Mouse (Mus musculus): ENCODE results near the gene Cwc15. TPM values are rescaled to one million over a fixed set of nuclear protein-coding genes. Genes with fewer than 3 reads are reported as not detected.
A peak's percentile ranks its signal among the peaks of the same experiment; 100 is the strongest.

The Cwc15 gene
- polyA plus RNA-seq, 1 experiment from 2014 or later: 146 TPM

- H3K4me3 ChIP-seq (ENCODE audit: low read depth, low read length): no peak overlapping the region
- H3K36me3 ChIP-seq (ENCODE audit: control insufficient read depth, insufficient read depth, low read length): no peaks in the 10 kb centered on the region
- no peaks in the 10 kb centered on the region for H3K9me3 ChIP-seq (ENCODE audit: control insufficient read depth, low read depth, low read length)
- no peak overlapping the region for H3K4me2 ChIP-seq (replicated peaks; ENCODE audit: low read depth, low read length)
- no peak overlapping the region for H3K27ac ChIP-seq (ENCODE audit: low read length)
- 64% methylated on average over 1 of the region's 1 CpGs for WGBS
- no peaks in the 10 kb centered on the region for H3K27me3 ChIP-seq (ENCODE audit: control insufficient read depth, insufficient read depth, low read length)
- ATAC-seq (ENCODE audit: insufficient number of reproducible peaks, insufficient read depth, low FRiP score, low read depth): no peak
- no peaks in the 10 kb centered on the region; the same call in 1 of the 2 replicates for H3K4me1 ChIP-seq (ENCODE audit: control insufficient read depth, insufficient read depth, low read length)
- no peak overlapping the region for H3K9ac ChIP-seq (replicated peaks; ENCODE audit: low read depth, low read length)
These were observed 16.9 kb downstream of the Cwc15 start for GRCm38 (mm10) chr9:14517296-14517695.

- no peaks in the 10 kb centered on the region; the same call in 1 of the 2 replicates for H3K4me1 ChIP-seq (ENCODE audit: control insufficient read depth, insufficient read depth, low read length)
- 83% methylated on average over 3 of the region's 3 CpGs for WGBS
- H3K9me3 ChIP-seq (ENCODE audit: control insufficient read depth, low read depth, low read length): no peaks in the 10 kb centered on the region
- no peaks in the 10 kb centered on the region for H3K36me3 ChIP-seq (ENCODE audit: control insufficient read depth, insufficient read depth, low read length)
- no peaks in the 10 kb centered on the region for H3K27me3 ChIP-seq (ENCODE audit: control insufficient read depth, insufficient read depth, low read length)
- no peak overlapping the region for H3K9ac ChIP-seq (replicated peaks; ENCODE audit: low read depth, low read length)
- H3K27ac ChIP-seq (ENCODE audit: low read length): no peak overlapping the region
- no peak for ATAC-seq (ENCODE audit: insufficient number of reproducible peaks, insufficient read depth, low FRiP score, low read depth)
- no peak overlapping the region for H3K4me3 ChIP-seq (ENCODE audit: low read depth, low read length)
- H3K4me2 ChIP-seq (replicated peaks; ENCODE audit: low read depth, low read length): no peak overlapping the region
These were observed 17.7 kb downstream of the Cwc15 start for GRCm38 (mm10) chr9:14518105-14518504.

DNA sequence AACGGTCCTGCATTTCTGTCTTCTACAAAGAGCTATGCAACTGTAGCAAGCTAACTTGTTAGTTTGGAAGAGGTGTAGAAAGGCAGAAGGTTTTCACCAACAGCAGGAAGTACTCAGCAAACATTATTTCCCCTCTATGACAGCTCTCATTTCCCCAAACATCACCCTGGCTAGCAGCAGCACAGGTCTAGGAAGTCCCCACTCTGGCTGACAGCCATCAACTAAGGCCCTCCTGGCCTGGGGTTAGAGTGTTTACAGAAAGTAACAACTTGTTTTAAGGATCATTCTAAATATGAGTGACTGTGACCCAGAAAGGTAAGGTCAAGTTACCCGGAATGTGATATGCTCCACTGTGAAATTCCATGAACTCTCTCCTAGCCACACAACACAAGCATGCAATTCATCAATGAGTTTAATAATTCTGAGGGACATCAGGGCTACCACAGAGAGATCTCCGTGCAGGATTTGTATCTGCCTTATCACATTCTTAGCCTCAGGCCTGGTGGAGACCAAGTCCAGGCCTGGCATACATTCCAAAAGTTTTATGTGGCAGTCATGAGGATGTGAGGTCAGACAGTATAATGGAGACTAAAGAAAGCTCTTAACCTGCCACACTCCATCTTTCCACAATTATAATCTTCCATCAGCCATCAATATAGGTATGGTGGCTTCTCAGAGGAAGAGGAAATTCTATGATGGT, 20.7 kb downstream of the Cwc15 start:
- Histone ChIP-seq H3K36me3 (ENCODE audit: control insufficient read depth, insufficient read depth, low read length) (no peaks in the 10 kb centered on the region), H3K9ac (replicated peaks; ENCODE audit: low read depth, low read length) (no peak overlapping the region), H3K4me2 (replicated peaks; ENCODE audit: low read depth, low read length) (no peak overlapping the region), H3K9me3 (ENCODE audit: control insufficient read depth, low read depth, low read length) (no peaks in the 10 kb centered on the region), H3K27me3 (ENCODE audit: control insufficient read depth, insufficient read depth, low read length) (no peaks in the 10 kb centered on the region), H3K4me3 (ENCODE audit: low read depth, low read length) (no peak overlapping the region), H3K27ac (ENCODE audit: low read length) (no peak overlapping the region), H3K4me1 (ENCODE audit: control insufficient read depth, insufficient read depth, low read length) (no peaks in the 10 kb centered on the region; the same call in 1 of the 2 replicates)
- no peak for ATAC-seq (ENCODE audit: insufficient number of reproducible peaks, insufficient read depth, low FRiP score, low read depth)
- 31% methylated on average over 3 of the region's 3 CpGs for whole genome bisulfite sequencing

DNA sequence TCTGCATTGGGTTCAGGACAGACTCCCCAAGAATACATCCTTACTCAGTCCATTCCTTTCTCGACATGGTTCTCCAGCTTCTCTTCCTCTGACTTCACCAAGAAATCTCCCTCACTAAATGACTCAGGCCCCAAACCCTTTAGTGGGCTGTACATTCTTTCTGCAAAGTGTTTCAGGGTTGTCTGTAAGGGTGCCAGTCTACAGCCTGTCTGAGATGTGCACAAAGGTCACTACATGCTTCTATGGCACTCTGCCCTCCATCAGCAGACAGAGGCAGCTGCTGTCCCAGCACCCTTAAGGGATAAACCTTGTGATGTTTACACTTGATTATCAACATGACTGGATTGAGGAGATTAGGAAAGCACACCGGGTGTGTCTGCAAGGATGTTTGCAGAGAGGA, 21.3 kb downstream of the Cwc15 start:
- Histone ChIP-seq H3K9me3 (ENCODE audit: control insufficient read depth, low read depth, low read length) (no peaks in the 10 kb centered on the region), H3K9ac (replicated peaks; ENCODE audit: low read depth, low read length) (no peak overlapping the region), H3K4me3 (ENCODE audit: low read depth, low read length) (no peak overlapping the region), H3K27me3 (ENCODE audit: control insufficient read depth, insufficient read depth, low read length) (no peaks in the 10 kb centered on the region), H3K36me3 (ENCODE audit: control insufficient read depth, insufficient read depth, low read length) (no peaks in the 10 kb centered on the region), H3K4me2 (replicated peaks; ENCODE audit: low read depth, low read length) (no peak overlapping the region), H3K4me1 (ENCODE audit: control insufficient read depth, insufficient read depth, low read length) (no peaks in the 10 kb centered on the region; the same call in 1 of the 2 replicates), H3K27ac (ENCODE audit: low read length) (no peak overlapping the region)
- 36% methylated on average over 2 of the region's 2 CpGs for WGBS
- ATAC-seq (ENCODE audit: insufficient number of reproducible peaks, insufficient read depth, low FRiP score, low read depth): no peak

DNA sequence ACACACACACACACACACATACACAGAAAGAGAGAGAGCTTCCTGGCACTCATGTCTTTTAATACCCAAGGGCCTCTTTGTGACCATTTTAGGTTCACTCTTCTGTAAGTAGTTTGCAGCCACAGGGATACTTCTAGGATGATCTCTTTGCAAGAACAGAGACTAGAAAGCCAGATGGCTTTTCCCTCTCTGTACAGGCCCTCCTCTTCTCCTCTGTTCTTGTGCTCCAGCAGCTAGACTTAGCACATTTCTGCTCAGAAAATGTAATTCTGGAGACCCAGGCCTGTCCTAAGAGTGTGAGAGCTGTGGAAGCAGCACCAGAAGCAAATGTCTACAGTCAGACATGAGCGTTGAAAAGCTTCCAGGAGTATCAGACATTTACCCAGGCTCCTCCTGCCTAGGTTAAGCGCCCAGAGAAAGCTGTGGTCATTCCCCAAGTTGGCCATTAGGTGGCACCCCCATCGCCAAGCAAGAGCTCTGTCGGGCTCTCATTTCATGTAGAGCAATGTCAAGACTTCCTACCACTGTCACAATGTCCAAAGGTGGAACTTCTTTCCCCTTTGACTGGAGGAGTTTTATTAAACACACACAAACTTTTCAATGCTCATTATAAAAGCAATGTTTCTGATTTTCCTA, 23.1 kb downstream of the Cwc15 start:
- Histone ChIP-seq H3K9ac (replicated peaks; ENCODE audit: low read depth, low read length) (no peak overlapping the region), H3K4me1 (ENCODE audit: control insufficient read depth, insufficient read depth, low read length) (no peaks in the 10 kb centered on the region; the same call in 1 of the 2 replicates), H3K9me3 (ENCODE audit: control insufficient read depth, low read depth, low read length) (no peaks in the 10 kb centered on the region), H3K27me3 (ENCODE audit: control insufficient read depth, insufficient read depth, low read length) (no peaks in the 10 kb centered on the region), H3K4me3 (ENCODE audit: low read depth, low read length) (no peak overlapping the region), H3K36me3 (ENCODE audit: control insufficient read depth, insufficient read depth, low read length) (no peaks in the 10 kb centered on the region), H3K27ac (ENCODE audit: low read length) (no peak overlapping the region), H3K4me2 (replicated peaks; ENCODE audit: low read depth, low read length) (no peak overlapping the region)
- 0 out of 2 replicates have a peak, but pooled peaks have one; percentile 46 for ATAC-seq (ENCODE audit: insufficient number of reproducible peaks, insufficient read depth, low FRiP score, low read depth)
- WGBS: 10% methylated on average over 4 of the region's 4 CpGs

DNA sequence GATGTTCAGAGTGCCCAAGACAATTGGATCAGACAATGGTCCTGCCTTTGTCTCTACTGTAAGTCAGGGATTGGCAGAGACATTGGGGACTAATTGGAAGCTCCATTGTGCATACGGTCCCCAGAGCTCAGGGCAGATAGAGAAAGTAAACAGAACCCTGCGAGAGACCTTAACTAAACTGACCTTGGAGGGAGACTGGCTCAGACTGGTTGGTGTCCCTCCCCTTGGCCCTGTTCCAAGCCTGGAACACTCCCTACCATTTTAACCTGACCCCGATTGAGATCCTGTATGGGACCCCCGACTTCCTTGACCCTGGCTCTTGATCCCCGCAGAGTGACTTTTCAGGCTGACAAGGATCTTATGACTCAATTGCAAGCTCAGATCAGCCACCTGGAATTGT, 29.6 kb downstream of the Cwc15 start:
- Histone ChIP-seq H3K27ac (ENCODE audit: low read length) (no peak overlapping the region), H3K4me3 (ENCODE audit: low read depth, low read length) (no peak overlapping the region), H3K4me1 (ENCODE audit: control insufficient read depth, insufficient read depth, low read length) (no peaks in the 10 kb centered on the region), H3K4me2 (replicated peaks; ENCODE audit: low read depth, low read length) (no peak overlapping the region), H3K27me3 (ENCODE audit: control insufficient read depth, insufficient read depth, low read length) (no peaks in the 10 kb centered on the region), H3K9me3 (ENCODE audit: control insufficient read depth, low read depth, low read length) (no peaks in the 10 kb centered on the region), H3K9ac (replicated peaks; ENCODE audit: low read depth, low read length) (no peak overlapping the region), H3K36me3 (ENCODE audit: control insufficient read depth, insufficient read depth, low read length) (no peaks in the 10 kb centered on the region)
- peak; percentile 87 for ATAC-seq (ENCODE audit: insufficient number of reproducible peaks, insufficient read depth, low FRiP score, low read depth)
- 41% methylated on average over 5 of the region's 5 CpGs for WGBS

DNA sequence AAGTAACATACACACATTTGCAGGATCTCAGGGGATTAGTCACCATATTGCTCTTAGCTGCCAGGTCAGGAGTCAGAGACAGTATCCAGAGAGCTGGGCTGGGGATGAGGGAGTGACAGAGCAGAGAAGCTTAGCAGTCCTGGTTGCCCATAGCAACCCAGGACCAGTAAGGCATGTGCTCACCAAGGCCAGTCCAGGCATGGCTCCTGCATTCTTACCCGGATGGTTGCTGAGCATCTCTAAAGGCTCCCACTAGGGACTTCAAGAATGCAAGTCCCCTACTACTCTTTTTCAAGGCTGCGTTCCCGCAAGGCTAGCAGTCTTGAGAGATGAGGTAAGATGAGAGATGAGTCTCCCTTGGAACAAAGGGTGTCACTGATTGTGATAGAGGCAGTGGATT, 31.9 kb downstream of the Cwc15 start:
- ATAC-seq (ENCODE audit: insufficient number of reproducible peaks, insufficient read depth, low FRiP score, low read depth): no peak
- no peak overlapping the region for H3K4me3 ChIP-seq (ENCODE audit: low read depth, low read length)
- no peak overlapping the region for H3K9ac ChIP-seq (replicated peaks; ENCODE audit: low read depth, low read length)
- no peak overlapping the region for H3K27ac ChIP-seq (ENCODE audit: low read length)
- no peaks in the 10 kb centered on the region for H3K27me3 ChIP-seq (ENCODE audit: control insufficient read depth, insufficient read depth, low read length)
- WGBS: 64% methylated on average over 3 of the region's 3 CpGs
- no peak overlapping the region for H3K4me2 ChIP-seq (replicated peaks; ENCODE audit: low read depth, low read length)
- H3K36me3 ChIP-seq (ENCODE audit: control insufficient read depth, insufficient read depth, low read length): no peaks in the 10 kb centered on the region
- H3K4me1 ChIP-seq (ENCODE audit: control insufficient read depth, insufficient read depth, low read length): no peaks in the 10 kb centered on the region
- H3K9me3 ChIP-seq (ENCODE audit: control insufficient read depth, low read depth, low read length): no peaks in the 10 kb centered on the region

GRCm38 (mm10) chr9:14533659-14534058, 33.2 kb downstream of the Cwc15 start:
- ATAC-seq (ENCODE audit: insufficient number of reproducible peaks, insufficient read depth, low FRiP score, low read depth): no peak
- H3K36me3 ChIP-seq (ENCODE audit: control insufficient read depth, insufficient read depth, low read length): no peaks in the 10 kb centered on the region
- H3K27ac ChIP-seq (ENCODE audit: low read length): no peak overlapping the region
- no peaks in the 10 kb centered on the region for H3K9me3 ChIP-seq (ENCODE audit: control insufficient read depth, low read depth, low read length)
- H3K27me3 ChIP-seq (ENCODE audit: control insufficient read depth, insufficient read depth, low read length): no peaks in the 10 kb centered on the region
- no peaks in the 10 kb centered on the region for H3K4me1 ChIP-seq (ENCODE audit: control insufficient read depth, insufficient read depth, low read length)
- H3K4me2 ChIP-seq (replicated peaks; ENCODE audit: low read depth, low read length): no peak overlapping the region
- WGBS: 82% methylated on average over 2 of the region's 2 CpGs
- no peak overlapping the region for H3K9ac ChIP-seq (replicated peaks; ENCODE audit: low read depth, low read length)
- H3K4me3 ChIP-seq (ENCODE audit: low read depth, low read length): no peak overlapping the region
